Mouse (Mus musculus): Measurements from ENCODE around the gene Ttll5. TPM values are rescaled to one million over a fixed set of nuclear protein-coding genes. Genes with fewer than 3 reads are reported as not detected.

The Ttll5 gene
- polyA plus RNA-seq, 1 experiment from 2014 or later = 3.7 TPM

- 34% methylated on average over 6 of the region's 6 CpGs for WGBS
- no peak overlapping the region for H3K9ac ChIP-seq (ENCODE audit: low read length)
- no peak overlapping the region for H3K27ac ChIP-seq (replicated peaks)
These were observed 125.9 kb downstream of the Ttll5 start for GRCm38 (mm10) chr12:85950371-85950770.

GRCm38 (mm10) chr12:85951036-85951435 is 126.6 kb downstream of the Ttll5 start:
- Histone ChIP-seq H3K9me3 (ENCODE audit: control insufficient read depth, low read length) (no peaks in the 10 kb centered on the region), H3K9ac (ENCODE audit: low read length) (no peak overlapping the region), H3K4me1 (replicated peaks; ENCODE audit: control insufficient read depth, insufficient read depth) (no peaks in the 10 kb centered on the region), H3K36me3 (ENCODE audit: control insufficient read depth, insufficient read depth, low read length) (no peaks in the 10 kb centered on the region), H3K27ac (replicated peaks) (no peak overlapping the region), H3K4me2 (replicated peaks; ENCODE audit: low read depth) (no peak overlapping the region), H3K27me3 (ENCODE audit: control insufficient read depth, insufficient read depth, low read length) (no peaks in the 10 kb centered on the region), H3K4me3 (ENCODE audit: low read depth, low read length) (no peak overlapping the region)
- ATAC-seq (ENCODE audit: low FRiP score, low TSS enrichment) (no peak), DNase-seq (ENCODE audit: low spot score) (no peak)
- TF ChIP-seq EP300 (optimal IDR thresholded peaks at IDR 0.05) = no peak
- no peak for TF ChIP-seq CTCF (IDR thresholded peaks at IDR 0.05; ENCODE audit: low read depth)
- 74% methylated on average over 4 of the region's 4 CpGs for WGBS

More at GRCm38 (mm10) chr12:85950371-85950770, 125.9 kb downstream of the Ttll5 start:
- ATAC-seq (ENCODE audit: low FRiP score, low TSS enrichment) = 0 out of 2 replicates have a peak, but pooled peaks have one; percentile 32
- Histone ChIP-seq H3K9me3 (ENCODE audit: control insufficient read depth, low read length) (no peaks in the 10 kb centered on the region), H3K4me2 (replicated peaks; ENCODE audit: low read depth) (no peak overlapping the region), H3K4me3 (ENCODE audit: low read depth, low read length) (no peak overlapping the region), H3K27me3 (ENCODE audit: control insufficient read depth, insufficient read depth, low read length) (no peaks in the 10 kb centered on the region), H3K36me3 (ENCODE audit: control insufficient read depth, insufficient read depth, low read length) (no peaks in the 10 kb centered on the region), H3K4me1 (replicated peaks; ENCODE audit: control insufficient read depth, insufficient read depth) (no peaks in the 10 kb centered on the region)
- no peak for TF ChIP-seq CTCF (IDR thresholded peaks at IDR 0.05; ENCODE audit: low read depth)
- no peak for TF ChIP-seq EP300 (optimal IDR thresholded peaks at IDR 0.05)
- DNase-seq (ENCODE audit: low spot score) = no peak

- DNase-seq (ENCODE audit: low spot score) (no peak), ATAC-seq (ENCODE audit: low FRiP score, low TSS enrichment) (no peak)
- Histone ChIP-seq H3K36me3 (ENCODE audit: control insufficient read depth, insufficient read depth, low read length) (no peaks in the 10 kb centered on the region), H3K4me2 (replicated peaks; ENCODE audit: low read depth) (no peak overlapping the region), H3K27ac (replicated peaks) (no peak overlapping the region), H3K9ac (ENCODE audit: low read length) (no peak overlapping the region), H3K9me3 (ENCODE audit: control insufficient read depth, low read length) (no peaks in the 10 kb centered on the region), H3K27me3 (ENCODE audit: control insufficient read depth, insufficient read depth, low read length) (no peaks in the 10 kb centered on the region), H3K4me3 (ENCODE audit: low read depth, low read length) (no peak overlapping the region), H3K4me1 (replicated peaks; ENCODE audit: control insufficient read depth, insufficient read depth) (no peaks in the 10 kb centered on the region)
- 100% methylated on average over 1 of the region's 1 CpGs for WGBS
- no peak for TF ChIP-seq EP300 (optimal IDR thresholded peaks at IDR 0.05)
- peak; percentile 55 for TF ChIP-seq CTCF (IDR thresholded peaks at IDR 0.05; ENCODE audit: low read depth)
These were observed 127.4 kb downstream of the Ttll5 start for GRCm38 (mm10) chr12:85951822-85952221.

- WGBS = 83% methylated on average over 5 of the region's 5 CpGs
These were observed 127.9 kb downstream of the Ttll5 start for GRCm38 (mm10) chr12:85952349-85952748.

GRCm38 (mm10) chr12:85954167-85954566 is 129.7 kb downstream of the Ttll5 start:
- WGBS = 78% methylated on average over 3 of the region's 3 CpGs
- Histone ChIP-seq H3K27ac (replicated peaks) (no peak overlapping the region), H3K9ac (ENCODE audit: low read length) (no peak overlapping the region), H3K9me3 (ENCODE audit: control insufficient read depth, low read length) (no peaks in the 10 kb centered on the region), H3K4me2 (replicated peaks; ENCODE audit: low read depth) (no peak overlapping the region), H3K4me3 (ENCODE audit: low read depth, low read length) (no peak overlapping the region), H3K27me3 (ENCODE audit: control insufficient read depth, insufficient read depth, low read length) (no peaks in the 10 kb centered on the region), H3K36me3 (ENCODE audit: control insufficient read depth, insufficient read depth, low read length) (no peaks in the 10 kb centered on the region), H3K4me1 (replicated peaks; ENCODE audit: control insufficient read depth, insufficient read depth) (no peaks in the 10 kb centered on the region)
- TF ChIP-seq EP300 (optimal IDR thresholded peaks at IDR 0.05) (no peak), CTCF (IDR thresholded peaks at IDR 0.05; ENCODE audit: low read depth) (peak; percentile 64)
- ATAC-seq (ENCODE audit: low FRiP score, low TSS enrichment) (no peak), DNase-seq (ENCODE audit: low spot score) (no peak)

More at GRCm38 (mm10) chr12:85952349-85952748, 127.9 kb downstream of the Ttll5 start:
- no peak for DNase-seq (ENCODE audit: low spot score)
- Histone ChIP-seq H3K9me3 (ENCODE audit: control insufficient read depth, low read length) (no peaks in the 10 kb centered on the region), H3K9ac (ENCODE audit: low read length) (no peak overlapping the region), H3K4me3 (ENCODE audit: low read depth, low read length) (no peak overlapping the region), H3K4me2 (replicated peaks; ENCODE audit: low read depth) (no peak overlapping the region), H3K36me3 (ENCODE audit: control insufficient read depth, insufficient read depth, low read length) (no peaks in the 10 kb centered on the region), H3K27me3 (ENCODE audit: control insufficient read depth, insufficient read depth, low read length) (no peaks in the 10 kb centered on the region), H3K4me1 (replicated peaks; ENCODE audit: control insufficient read depth, insufficient read depth) (no peaks in the 10 kb centered on the region), H3K27ac (replicated peaks) (no peak overlapping the region)
- TF ChIP-seq CTCF (IDR thresholded peaks at IDR 0.05; ENCODE audit: low read depth) (no peak), EP300 (optimal IDR thresholded peaks at IDR 0.05) (no peak)
- no peak for ATAC-seq (ENCODE audit: low FRiP score, low TSS enrichment)

- Histone ChIP-seq H3K9ac (ENCODE audit: low read length) (no peak overlapping the region), H3K36me3 (ENCODE audit: control insufficient read depth, insufficient read depth, low read length) (no peaks in the 10 kb centered on the region), H3K4me2 (replicated peaks; ENCODE audit: low read depth) (no peak overlapping the region), H3K27me3 (ENCODE audit: control insufficient read depth, insufficient read depth, low read length) (no peaks in the 10 kb centered on the region), H3K4me3 (ENCODE audit: low read depth, low read length) (no peak overlapping the region), H3K4me1 (replicated peaks; ENCODE audit: control insufficient read depth, insufficient read depth) (no peaks in the 10 kb centered on the region), H3K9me3 (ENCODE audit: control insufficient read depth, low read length) (no peaks in the 10 kb centered on the region), H3K27ac (replicated peaks) (no peak overlapping the region)
- no peak for DNase-seq (ENCODE audit: low spot score)
- TF ChIP-seq EP300 (optimal IDR thresholded peaks at IDR 0.05) = no peak
- TF ChIP-seq CTCF (IDR thresholded peaks at IDR 0.05; ENCODE audit: low read depth) = peak; percentile 44
- WGBS = 65% methylated on average over 8 of the region's 8 CpGs
- ATAC-seq (ENCODE audit: low FRiP score, low TSS enrichment) = no peak
These were observed 130.6 kb downstream of the Ttll5 start for GRCm38 (mm10) chr12:85955062-85955461.

Measured in stomach, postnatal 0 days (tissue).